In genomic region chr6:125711261-125711660, GRCm38 (mm10) we compare ENCODE assay signal across 18 mouse cellular contexts. TPM values are rescaled to one million over a fixed set of nuclear protein-coding genes. Genes with fewer than 3 reads are reported as not detected.
DNase-seq lines count a peak whose midpoint lies in the region; ATAC-seq and TF ChIP-seq lines count a peak whose summit lies in the region.
"Had no signal": no experiment of that assay in that cellular context is flagged by ENCODE, and none has a peak within 500 bp of the region (broad histone marks: within the 10 kb centered on the region; RNA-seq: fewer than 3 reads in every experiment).

No protein-coding gene starts in this region.

- peak; percentile 50 to 68 for DNase-seq in layer of hippocampus, adult 18-20 months (ENCODE audit: low spot score in 2 of 2)
- DNase-seq in left cerebral cortex, adult 2 months (ENCODE audit: extremely low spot score in 1 of 2, low spot score in 2 of 2), result peak; percentile 43 to 54
- peak; percentile 71 for DNase-seq in right cerebral cortex, postnatal 25 days
- no peak for DNase-seq in heart, postnatal 10 days
- DNase-seq in urinary bladder, adult 18-20 months (ENCODE audit: low spot score in 2 of 2), result no peak
- DNase-seq: B cell, adult 2 months; kidney, adult 18-20 months; liver, embryonic 13.5 days; lung, postnatal 10 days had no signal

- no peak overlapping the region for H3K4me2 ChIP-seq in heart, embryonic 12.5 days
- H3K4me2 ChIP-seq in heart, embryonic 11.5 days, result no peak overlapping the region
- H3K4me2 ChIP-seq: hindbrain, embryonic 15.5 days; liver, embryonic 13.5 days; midbrain, embryonic 11.5 days had no signal

- H3K36me3 ChIP-seq in heart, embryonic 12.5 days, result no peaks in the 10 kb centered on the region
- H3K36me3 ChIP-seq in heart, embryonic 11.5 days (ENCODE audit: control insufficient read depth, insufficient read depth, low read length), result no peaks in the 10 kb centered on the region
- H3K36me3 ChIP-seq: hindbrain, embryonic 15.5 days; liver, embryonic 13.5 days had no signal

- 83% methylated on average over 16 of the region's 16 CpGs for WGBS in heart, embryonic 12.5 days
- WGBS in heart, embryonic 11.5 days (ENCODE audit: insufficient replicate concordance), result 81% methylated on average over 16 of the region's 16 CpGs

- H3K27me3 ChIP-seq in heart, embryonic 12.5 days (replicated peaks), result 0 out of 2 replicates have a peak, but pooled peaks cover 4% of the 10 kb centered on the region
- H3K27me3 ChIP-seq in heart, embryonic 11.5 days (ENCODE audit: control insufficient read depth, insufficient read depth, low read length), result no peaks in the 10 kb centered on the region
- H3K27me3 ChIP-seq: hindbrain, embryonic 15.5 days; liver, embryonic 13.5 days had no signal

- no peaks in the 10 kb centered on the region for H3K4me1 ChIP-seq in heart, embryonic 12.5 days (replicated peaks)
- no peaks in the 10 kb centered on the region for H3K4me1 ChIP-seq in heart, embryonic 11.5 days (ENCODE audit: control insufficient read depth, insufficient read depth, low read length)
- H3K4me1 ChIP-seq: hindbrain, embryonic 15.5 days; liver, embryonic 13.5 days had no signal

- no peak overlapping the region for H3K4me3 ChIP-seq in heart, embryonic 12.5 days
- no peak overlapping the region for H3K4me3 ChIP-seq in heart, embryonic 11.5 days (ENCODE audit: low read depth, low read length)
- H3K4me3 ChIP-seq in left cerebral cortex, adult 2 months, result peak overlapping the region; percentile 7; the same call in 1 of the 2 replicates
- H3K4me3 ChIP-seq: hindbrain, embryonic 15.5 days; liver, embryonic 13.5 days had no signal

- ATAC-seq in heart, embryonic 12.5 days (ENCODE audit: insufficient number of reproducible peaks, low FRiP score), result 0 out of 2 replicates have a peak, but pooled peaks have one; percentile 25
- no peak for ATAC-seq in heart, embryonic 11.5 days (replicated peaks; ENCODE audit: insufficient number of reproducible peaks, low FRiP score, low TSS enrichment)
- ATAC-seq in megakaryocyte progenitor cell, adult 5-6 weeks (replicated peaks; ENCODE audit: poor library complexity), result no peak
- ATAC-seq: forebrain, embryonic 16.5 days had no signal

- H3K9me3 ChIP-seq in heart, embryonic 12.5 days (replicated peaks), result no peaks in the 10 kb centered on the region; the same call in 1 of the 2 replicates
- no peaks in the 10 kb centered on the region for H3K9me3 ChIP-seq in heart, embryonic 11.5 days (replicated peaks; ENCODE audit: control insufficient read depth, low read length)
- H3K9me3 ChIP-seq: hindbrain, embryonic 15.5 days; liver, embryonic 13.5 days had no signal

- TF ChIP-seq CTCF in left cerebral cortex, adult 2 months (IDR thresholded peaks at IDR 0.05), result no peak

- no peak overlapping the region for H3K27ac ChIP-seq in heart, embryonic 12.5 days (ENCODE audit: poor library complexity, severe bottlenecking)
- H3K27ac ChIP-seq in heart, embryonic 11.5 days (ENCODE audit: low read depth, low read length), result no peak overlapping the region
- H3K27ac ChIP-seq in left cerebral cortex, adult 2 months, result no peak overlapping the region
- H3K27ac ChIP-seq: hindbrain, embryonic 15.5 days; liver, embryonic 13.5 days had no signal

- no peak overlapping the region for H3K9ac ChIP-seq in heart, embryonic 12.5 days
- no peak overlapping the region for H3K9ac ChIP-seq in heart, embryonic 11.5 days (ENCODE audit: low read depth, low read length)
- H3K9ac ChIP-seq: hindbrain, embryonic 15.5 days; liver, embryonic 13.5 days had no signal

- intact Hi-C loops in left cerebral cortex, adult 2 months (cut with DNase I), result no loop called here
- intact Hi-C loops in heart, postnatal 10 days (cut with DNase I), result no loop called here

RNA-seq across cellular contexts. Expression of gene Ano2, which starts 21.0 kb away (rescaled TPM):
- polyA plus RNA-seq in heart, embryonic 12.5 days (2016; fragmentation: Nextera tagmentation; extraction: Ambion mirVana), result 0.45 and 0.58 TPM in 2 replicates
- 0.65 and 0.86 TPM in 2 replicates for polyA plus RNA-seq in heart, embryonic 11.5 days (2014; fragmentation: Nextera tagmentation; extraction: Ambion mirVana)
- total RNA-seq in layer of hippocampus, adult 18-20 months (2021), result 1 to 10 TPM; 5.1 to 5.9 TPM
- 1 to 10 TPM; 4.5 to 4.8 TPM for total RNA-seq in left cerebral cortex, adult 2 months (2021)
- not detected for total RNA-seq in heart, postnatal 10 days (2021)
- total RNA-seq in megakaryocyte progenitor cell, adult 5-6 weeks (2015), result not detected in 2 replicates
- total RNA-seq in megakaryocyte progenitor cell, adult 5-6 weeks (2017), result not detected in 2 replicates
- total RNA-seq: common myeloid progenitor, adult 5-6 weeks; neutrophil, adult 5-6 weeks had no signal
- polyA plus RNA-seq: gonadal fat pad, adult 2 months had no signal

Comparison
In these comparisons a context has a peak if more than half of its experiments do, and no peak if none do; other contexts are left out.
1. DNase-seq: peak in layer of hippocampus, adult 18-20 months (2 of 2), left cerebral cortex, adult 2 months (2 of 2) and right cerebral cortex, postnatal 25 days (single experiment); none in heart, postnatal 10 days (0 of 2) and urinary bladder, adult 18-20 months (0 of 2).
2. RNA of gene Ano2, which starts 21.0 kb away (total RNA-seq): 5.1 to 5.9 TPM in layer of hippocampus, adult 18-20 months and 4.5 to 4.8 TPM in left cerebral cortex, adult 2 months; not detected in heart, postnatal 10 days and not detected in megakaryocyte progenitor cell, adult 5-6 weeks; every median in the first group is over 4 times any median in the second.